19 mouse cellular contexts compared by ENCODE assay signal in genomic region chr6:47014886-47015586, GRCm38 (mm10).
DNase-seq lines count a peak whose midpoint lies in the region; ATAC-seq and TF ChIP-seq lines count a peak whose summit lies in the region.
"Had no signal": no experiment of that assay in that cellular context is flagged by ENCODE, and none has a peak within 500 bp of the region (broad histone marks: within the 10 kb centered on the region; RNA-seq: fewer than 3 reads in every experiment).

No protein-coding gene starts in this region.

- TF ChIP-seq CTCF in kidney, postnatal 0 days (IDR thresholded peaks at IDR 0.05; ENCODE audit: low read depth): no peak
- TF ChIP-seq CTCF in brain, embryonic 14.5 days (IDR thresholded peaks at IDR 0.05; ENCODE audit: borderline replicate concordance, extremely low read depth, insufficient read depth, insufficient read length): no peak

- no peaks in the 10 kb centered on the region for H3K4me1 ChIP-seq in forebrain, embryonic 14.5 days (ENCODE audit: control insufficient read depth, insufficient read depth, low read length)
- H3K4me1 ChIP-seq in forebrain, embryonic 12.5 days: no peaks in the 10 kb centered on the region
- no peaks in the 10 kb centered on the region for H3K4me1 ChIP-seq in kidney, postnatal 0 days (replicated peaks; ENCODE audit: insufficient read depth, low read length)
- no peaks in the 10 kb centered on the region for H3K4me1 ChIP-seq in kidney, embryonic 16.5 days (ENCODE audit: insufficient read depth, low read length)
- no peaks in the 10 kb centered on the region for H3K4me1 ChIP-seq in intestine, embryonic 16.5 days (ENCODE audit: control insufficient read depth, insufficient read depth, low read length)
- H3K4me1 ChIP-seq: embryonic facial prominence, embryonic 13.5 days; heart, embryonic 13.5 days; liver, embryonic 15.5 days; megakaryocyte, embryonic 14.5 days had no signal

- H3K27ac ChIP-seq in forebrain, embryonic 14.5 days (ENCODE audit: low read depth, low read length): no peak overlapping the region
- H3K27ac ChIP-seq in forebrain, embryonic 12.5 days: no peak overlapping the region
- no peak overlapping the region for H3K27ac ChIP-seq in kidney, postnatal 0 days
- no peak overlapping the region for H3K27ac ChIP-seq in kidney, embryonic 16.5 days (ENCODE audit: low read length)
- H3K27ac ChIP-seq in intestine, embryonic 16.5 days (ENCODE audit: low read length): no peak overlapping the region
- H3K27ac ChIP-seq: embryonic facial prominence, embryonic 13.5 days; gastrocnemius, adult 2 months; heart, embryonic 13.5 days; liver, embryonic 15.5 days had no signal

- H3K27me3 ChIP-seq in forebrain, embryonic 14.5 days (replicated peaks; ENCODE audit: control insufficient read depth, insufficient read depth, low read length): no peaks in the 10 kb centered on the region
- H3K27me3 ChIP-seq in forebrain, embryonic 12.5 days: no peaks in the 10 kb centered on the region
- H3K27me3 ChIP-seq in kidney, postnatal 0 days (ENCODE audit: insufficient read depth, low read length): no peaks in the 10 kb centered on the region
- H3K27me3 ChIP-seq in kidney, embryonic 16.5 days (ENCODE audit: insufficient read depth, low read length): no peaks in the 10 kb centered on the region
- H3K27me3 ChIP-seq in intestine, embryonic 16.5 days (replicated peaks; ENCODE audit: control insufficient read depth, insufficient read depth, low read length): no peaks in the 10 kb centered on the region
- H3K27me3 ChIP-seq: embryonic facial prominence, embryonic 13.5 days; heart, embryonic 13.5 days; liver, embryonic 15.5 days; megakaryocyte, embryonic 14.5 days had no signal

- no peak for ATAC-seq in forebrain, embryonic 14.5 days
- no peak for ATAC-seq in forebrain, embryonic 12.5 days (ENCODE audit: low FRiP score)
- no peak for ATAC-seq in kidney, postnatal 0 days (replicated peaks; ENCODE audit: low FRiP score, low read depth)
- no peak for ATAC-seq in kidney, embryonic 16.5 days (ENCODE audit: low FRiP score, low TSS enrichment)
- no peak for ATAC-seq in intestine, embryonic 16.5 days
- ATAC-seq: intestine, postnatal 0 days had no signal

- 79% methylated on average over 1 of the region's 1 CpGs for WGBS in forebrain, embryonic 14.5 days
- 79% methylated on average over 1 of the region's 1 CpGs for WGBS in forebrain, embryonic 12.5 days
- 50% methylated on average over 1 of the region's 1 CpGs for WGBS in kidney, postnatal 0 days
- 59% methylated on average over 1 of the region's 1 CpGs for WGBS in kidney, embryonic 16.5 days
- WGBS in intestine, embryonic 16.5 days: 74% methylated on average over 1 of the region's 1 CpGs

- no peak overlapping the region for H3K4me3 ChIP-seq in forebrain, embryonic 14.5 days (ENCODE audit: low read depth, low read length)
- H3K4me3 ChIP-seq in forebrain, embryonic 12.5 days (replicated peaks): no peak overlapping the region
- no peak overlapping the region for H3K4me3 ChIP-seq in kidney, postnatal 0 days (replicated peaks; ENCODE audit: low read depth, low read length)
- no peak overlapping the region for H3K4me3 ChIP-seq in kidney, embryonic 16.5 days (ENCODE audit: low read length)
- H3K4me3 ChIP-seq in intestine, embryonic 16.5 days (ENCODE audit: low read length): no peak overlapping the region
- H3K4me3 ChIP-seq: embryonic facial prominence, embryonic 13.5 days; gastrocnemius, adult 2 months; heart, embryonic 13.5 days; liver, embryonic 15.5 days; megakaryocyte, embryonic 14.5 days; myocyte had no signal

- DNase-seq in forebrain, embryonic 14.5 days (ENCODE audit: low spot score): peak; percentile 18
- peak; percentile 64 for DNase-seq in kidney, postnatal 0 days (ENCODE audit: low spot score)
- DNase-seq in Muller cell, postnatal 12 days (ENCODE audit: inconsistent ontology term): peak; percentile 53
- DNase-seq in brain, embryonic 14.5 days (ENCODE audit: low read depth): peak; percentile 61
- DNase-seq in ovary, adult 18-20 months (ENCODE audit: low spot score): no peak
- DNase-seq: gastrocnemius, adult 2 months; heart, adult 11 months; heart, postnatal 36 days; kidney, postnatal 4 days; lung, postnatal 14 days had no signal

- H3K9me3 ChIP-seq in forebrain, embryonic 14.5 days (replicated peaks; ENCODE audit: control insufficient read depth, low read length): no peaks in the 10 kb centered on the region
- no peaks in the 10 kb centered on the region for H3K9me3 ChIP-seq in forebrain, embryonic 12.5 days
- no peaks in the 10 kb centered on the region for H3K9me3 ChIP-seq in kidney, postnatal 0 days (replicated peaks; ENCODE audit: low read length)
- H3K9me3 ChIP-seq in kidney, embryonic 16.5 days (ENCODE audit: low read length): no peaks in the 10 kb centered on the region
- no peaks in the 10 kb centered on the region for H3K9me3 ChIP-seq in intestine, embryonic 16.5 days (ENCODE audit: control insufficient read depth, low read length)
- H3K9me3 ChIP-seq: embryonic facial prominence, embryonic 13.5 days; heart, embryonic 13.5 days; liver, embryonic 15.5 days; megakaryocyte, embryonic 14.5 days had no signal

- no peak for TF ChIP-seq POLR2A in brain, embryonic 14.5 days (IDR thresholded peaks at IDR 0.05; ENCODE audit: borderline replicate concordance, extremely low read depth, insufficient read depth, insufficient read length, poor library complexity, severe bottlenecking)

- no peak overlapping the region for H3K9ac ChIP-seq in forebrain, embryonic 14.5 days (ENCODE audit: low read length)
- H3K9ac ChIP-seq in forebrain, embryonic 12.5 days: no peak overlapping the region
- no peak overlapping the region for H3K9ac ChIP-seq in kidney, postnatal 0 days (ENCODE audit: low read depth, low read length)
- no peak overlapping the region for H3K9ac ChIP-seq in kidney, embryonic 16.5 days (replicated peaks; ENCODE audit: low read length)
- H3K9ac ChIP-seq in intestine, embryonic 16.5 days (ENCODE audit: low read depth, low read length): no peak overlapping the region
- H3K9ac ChIP-seq: embryonic facial prominence, embryonic 13.5 days; heart, embryonic 13.5 days; liver, embryonic 15.5 days had no signal

- H3K36me3 ChIP-seq in forebrain, embryonic 14.5 days (ENCODE audit: control insufficient read depth, insufficient read depth, low read length): no peaks in the 10 kb centered on the region
- H3K36me3 ChIP-seq in forebrain, embryonic 12.5 days (replicated peaks): no peaks in the 10 kb centered on the region
- H3K36me3 ChIP-seq in kidney, postnatal 0 days (ENCODE audit: insufficient read depth, low read length): no peaks in the 10 kb centered on the region
- H3K36me3 ChIP-seq in kidney, embryonic 16.5 days (ENCODE audit: insufficient read depth, low read length): no peaks in the 10 kb centered on the region
- H3K36me3 ChIP-seq in intestine, embryonic 16.5 days (ENCODE audit: control insufficient read depth, insufficient read depth, low read length): no peaks in the 10 kb centered on the region
- H3K36me3 ChIP-seq: embryonic facial prominence, embryonic 13.5 days; heart, embryonic 13.5 days; liver, embryonic 15.5 days had no signal

- H3K4me2 ChIP-seq in forebrain, embryonic 14.5 days (ENCODE audit: low read length): no peak overlapping the region
- H3K4me2 ChIP-seq in forebrain, embryonic 12.5 days: no peak overlapping the region
- no peak overlapping the region for H3K4me2 ChIP-seq in kidney, postnatal 0 days (ENCODE audit: low read length)
- H3K4me2 ChIP-seq in kidney, embryonic 16.5 days (replicated peaks; ENCODE audit: low read depth, low read length): no peak overlapping the region
- no peak overlapping the region for H3K4me2 ChIP-seq in intestine, embryonic 16.5 days (ENCODE audit: low read depth, low read length)
- H3K4me2 ChIP-seq: embryonic facial prominence, embryonic 13.5 days; heart, embryonic 13.5 days; liver, embryonic 15.5 days had no signal
